Mouse (Mus musculus) brown adipose tissue, adult 24 weeks (tissue): ENCODE results near the gene Tspear. TPM values are rescaled to one million over a fixed set of nuclear protein-coding genes. Genes with fewer than 3 reads are reported as not detected.

Source experiments
- H3K27ac ChIP-seq: fragments of 200-500 bp; replicated peaks from 2 replicates; pipeline ENCODE4 v1.5.1; 2012; ENCODE audit warnings: low read depth, mild to moderate bottlenecking, low read length
- H3K4me1 ChIP-seq: fragments of 200-500 bp; 2 replicates; pipeline ENCODE4 v1.6.1; 2012; ENCODE audit warnings: low read length, mixed read lengths; ENCODE audit not compliant: control insufficient read depth, insufficient read depth, insufficient read length
- H3K4me3 ChIP-seq: fragments of 200-500 bp; 2 replicates; pipeline ENCODE4 v1.5.1; 2012; ENCODE audit warnings: low read depth, mild to moderate bottlenecking, low read length, moderate library complexity; ENCODE audit not compliant: insufficient read depth
- polyA plus RNA-seq: library from polyadenylated mRNA; stranded (reverse); fragments of >200 nt; gene quantifications from 2 replicates; pipeline ENCODE4 v1.2.4, GENCODE M21; 2012; ENCODE audit not compliant: missing spikeins, insufficient read depth, insufficient read length

Tspear gene
- polyA plus RNA-seq, 1 experiment: not detected

- Histone ChIP-seq H3K4me1 (no peaks in the 10 kb centered on the region; the same call in 1 of the 2 replicates), H3K27ac (no peak within 1 kb of the TSS), H3K4me3 (peak within 1 kb of the TSS; percentile 55)
These were observed 216.0 kb downstream of the Tspear start, which contains the start of gene Lrrc3 for GRCm38 (mm10) chr10:77902211-77902893. TSS of gene Lrrc3 (minus strand) at chr10:77902536.

- Histone ChIP-seq H3K4me1 (no peaks in the 10 kb centered on the region; the same call in 1 of the 2 replicates), H3K27ac (no peak overlapping the region), H3K4me3 (no peak overlapping the region)
These were observed 216.7 kb downstream of the Tspear start for GRCm38 (mm10) chr10:77902894-77903715.

GRCm38 (mm10) chr10:77912605-77913004, 226.2 kb downstream of the Tspear start:
- Histone ChIP-seq H3K27ac (no peak overlapping the region), H3K4me3 (no peak overlapping the region), H3K4me1 (0 out of 2 replicates have a peak, but pooled peaks cover 3% of the 10 kb centered on the region)

GRCm38 (mm10) chr10:77913292-77913691, 226.9 kb downstream of the Tspear start:
- Histone ChIP-seq H3K4me1 (0 out of 2 replicates have a peak, but pooled peaks cover 3% of the 10 kb centered on the region), H3K4me3 (no peak overlapping the region), H3K27ac (no peak overlapping the region)

GRCm38 (mm10) chr10:77916636-77917335, 230.4 kb downstream of the Tspear start:
- Histone ChIP-seq H3K4me3 (no peak overlapping the region), H3K4me1 (0 out of 2 replicates have a peak, but pooled peaks cover 3% of the 10 kb centered on the region), H3K27ac (no peak overlapping the region)

GRCm38 (mm10) chr10:77921009-77921408, 234.6 kb downstream of the Tspear start:
- no peak overlapping the region for H3K4me3 ChIP-seq
- H3K4me1 ChIP-seq: no peaks in the 10 kb centered on the region
- no peak overlapping the region for H3K27ac ChIP-seq

GRCm38 (mm10) chr10:77922681-77923080, 236.3 kb downstream of the Tspear start:
- H3K4me3 ChIP-seq: no peak overlapping the region
- H3K4me1 ChIP-seq: no peaks in the 10 kb centered on the region

GRCm38 (mm10) chr10:77926140-77926539, 239.8 kb downstream of the Tspear start:
- Histone ChIP-seq H3K27ac (no peak overlapping the region), H3K4me1 (no peaks in the 10 kb centered on the region), H3K4me3 (no peak overlapping the region)

More at GRCm38 (mm10) chr10:77922681-77923080, 236.3 kb downstream of the Tspear start:
- no peak overlapping the region for H3K27ac ChIP-seq

GRCm38 (mm10) chr10:77927375-77927774, 241.0 kb downstream of the Tspear start:
- H3K4me1 ChIP-seq: no peaks in the 10 kb centered on the region
- H3K27ac ChIP-seq: no peak overlapping the region
- no peak overlapping the region for H3K4me3 ChIP-seq

Other genes with a start within 250 kb of the Tspear start
- gene Fam207a, start 170.8 kb upstream of the Tspear start, polyA plus RNA-seq: 5.4 and 11.1 TPM in 2 replicates
- 4.3 and 4.4 TPM in 2 replicates for gene Itgb2, start 156.3 kb upstream of the Tspear start, polyA plus RNA-seq
- gene Pttg1ip, start 104.8 kb upstream of the Tspear start, polyA plus RNA-seq: 88.8 and 92.4 TPM in 2 replicates
- 58.1 and 84.9 TPM in 2 replicates for gene Sumo3, start 80.5 kb upstream of the Tspear start, polyA plus RNA-seq
- 16.0 and 45.5 TPM in 2 replicates for gene Gm49325, start 80.4 kb upstream of the Tspear start, polyA plus RNA-seq
- 23.3 and 26.1 TPM in 2 replicates for gene Ube2g2, start 64.3 kb upstream of the Tspear start, polyA plus RNA-seq
- not detected in 2 replicates for gene Gm19402, start 4.2 kb downstream of the Tspear start, polyA plus RNA-seq
- gene Gm9508, start 10.7 kb downstream of the Tspear start, polyA plus RNA-seq: not detected in 2 replicates
- gene Gm10272, start 20.1 kb downstream of the Tspear start, polyA plus RNA-seq: not detected in 2 replicates
- not detected in 2 replicates for gene Gm10024, start 24.9 kb downstream of the Tspear start, polyA plus RNA-seq
- gene Gm10142, start 29.2 kb downstream of the Tspear start, polyA plus RNA-seq: not detected in 2 replicates
- not detected in 2 replicates for gene Krtap12-1, start 34.0 kb downstream of the Tspear start, polyA plus RNA-seq
- gene Gm10100, start 39.9 kb downstream of the Tspear start, polyA plus RNA-seq: not detected in 2 replicates
- not detected in 2 replicates for gene Gm18596, start 56.1 kb downstream of the Tspear start, polyA plus RNA-seq
- gene Gm9736, start 64.8 kb downstream of the Tspear start, polyA plus RNA-seq: not detected in 2 replicates
- gene Gm3233, start 73.1 kb downstream of the Tspear start, polyA plus RNA-seq: not detected in 2 replicates
- gene Gm3238, start 84.8 kb downstream of the Tspear start, polyA plus RNA-seq: not detected in 2 replicates
- gene Gm7138, start 90.4 kb downstream of the Tspear start, polyA plus RNA-seq: not detected in 2 replicates
- not detected in 2 replicates for gene Gm3250, start 96.0 kb downstream of the Tspear start, polyA plus RNA-seq
- not detected in 2 replicates for gene Gm7137, start 101.6 kb downstream of the Tspear start, polyA plus RNA-seq
- gene Gm9639, start 108.5 kb downstream of the Tspear start, polyA plus RNA-seq: not detected in 2 replicates
- gene Gm19668, start 112.6 kb downstream of the Tspear start, polyA plus RNA-seq: not detected in 2 replicates
- gene Gm9507, start 125.3 kb downstream of the Tspear start, polyA plus RNA-seq: not detected in 2 replicates
- gene Gm2696, start 128.1 kb downstream of the Tspear start, polyA plus RNA-seq: not detected in 2 replicates
- not detected in 2 replicates for gene Krtap10-4, start 140.5 kb downstream of the Tspear start, polyA plus RNA-seq
- not detected in 2 replicates for gene Krtap10-10, start 149.4 kb downstream of the Tspear start, polyA plus RNA-seq
- gene Gm36176, start 160.2 kb downstream of the Tspear start, polyA plus RNA-seq: not detected in 2 replicates
- not detected in 2 replicates for gene Gm10318, start 166.3 kb downstream of the Tspear start, polyA plus RNA-seq
- not detected in 2 replicates for gene Gm3285, start 175.4 kb downstream of the Tspear start, polyA plus RNA-seq
- gene Lrrc3, start 216.0 kb downstream of the Tspear start, polyA plus RNA-seq: 0.33 TPM in 1 of 2 replicates, not detected in the other